9 mouse cellular contexts compared by ENCODE assay signal in genomic region chr10:103027931-103028252, GRCm38 (mm10). TPM values are rescaled to one million over a fixed set of nuclear protein-coding genes. Genes with fewer than 3 reads are reported as not detected.
A peak's percentile ranks its signal among the peaks of the same experiment; 100 is the strongest.
DNase-seq lines count a peak whose midpoint lies in the region; ATAC-seq and TF ChIP-seq lines count a peak whose summit lies in the region.
"Had no signal": no experiment of that assay in that cellular context is flagged by ENCODE, and none has a peak within 500 bp of the region (broad histone marks: within the 10 kb centered on the region; RNA-seq: fewer than 3 reads in every experiment).

No protein-coding gene starts in this region.

- H3K27me3 ChIP-seq in heart, embryonic 15.5 days = peaks cover 76% of the 10 kb centered on the region
- H3K27me3 ChIP-seq in hindbrain, embryonic 10.5 days (ENCODE audit: insufficient read depth, poor library complexity, severe bottlenecking) = peaks cover 90% of the 10 kb centered on the region
- H3K27me3 ChIP-seq: CH12.LX had no signal

- H3K4me3 ChIP-seq in heart, embryonic 15.5 days = peak overlapping the region; percentile 48
- peak overlapping the region; percentile 40 for H3K4me3 ChIP-seq in bone marrow macrophage, adult 2 months (ENCODE audit: insufficient read depth, low read length)
- H3K4me3 ChIP-seq in hindbrain, embryonic 10.5 days = peak overlapping the region; percentile 50

- no peak for DNase-seq in heart, adult 11 months
- no peak for DNase-seq in hindbrain, embryonic 10.5 days (ENCODE audit: low spot score)
- no peak for DNase-seq in adipocyte (ENCODE audit: low spot score)
- DNase-seq in spleen, adult 12 weeks (ENCODE audit: low spot score) = no peak
- DNase-seq in layer of hippocampus, postnatal 36 days = no peak

- no peaks in the 10 kb centered on the region for H3K9me3 ChIP-seq in heart, embryonic 15.5 days (replicated peaks)
- no peaks in the 10 kb centered on the region for H3K9me3 ChIP-seq in hindbrain, embryonic 10.5 days

- no peak overlapping the region for H3K27ac ChIP-seq in heart, embryonic 15.5 days
- no peak overlapping the region for H3K27ac ChIP-seq in bone marrow macrophage, adult 2 months (ENCODE audit: insufficient read depth, low read depth, low read length)
- H3K27ac ChIP-seq in hindbrain, embryonic 10.5 days = no peak overlapping the region

- TF ChIP-seq CTCF in bone marrow macrophage, adult 2 months (IDR thresholded peaks at IDR 0.05; ENCODE audit: low read depth, low read length) = no peak

- no peak for ATAC-seq in heart, embryonic 15.5 days (replicated peaks; ENCODE audit: insufficient number of reproducible peaks, insufficient read depth, low FRiP score, low read depth)
- peak; percentile 4; the same call in 1 of the 2 replicates for ATAC-seq in megakaryocyte, adult 5-6 weeks (ENCODE audit: poor library complexity, severe bottlenecking)

- no peak for TF ChIP-seq POLR2A in bone marrow macrophage, adult 2 months (IDR thresholded peaks at IDR 0.05; ENCODE audit: borderline replicate concordance, low read depth, low read length)

- peaks cover 20% of the 10 kb centered on the region for H3K4me1 ChIP-seq in heart, embryonic 15.5 days (replicated peaks)
- H3K4me1 ChIP-seq in bone marrow macrophage, adult 2 months (ENCODE audit: control insufficient read depth, insufficient read depth, low read length) = peaks cover 2% of the 10 kb centered on the region; the same call in 1 of the 2 replicates
- peaks cover 17% of the 10 kb centered on the region for H3K4me1 ChIP-seq in hindbrain, embryonic 10.5 days (replicated peaks)

- H3K9ac ChIP-seq in heart, embryonic 15.5 days = no peak overlapping the region

- H3K4me2 ChIP-seq in heart, embryonic 15.5 days = peak overlapping the region; percentile 76

- H3K36me3 ChIP-seq in heart, embryonic 15.5 days = no peaks in the 10 kb centered on the region
- H3K36me3 ChIP-seq in hindbrain, embryonic 10.5 days = no peaks in the 10 kb centered on the region

- WGBS in heart, embryonic 15.5 days = under 1% methylated on average over 15 of the region's 15 CpGs
- WGBS in hindbrain, embryonic 10.5 days = 1% methylated on average over 15 of the region's 15 CpGs

RNA-seq across cellular contexts. Expression of gene Alx1, which starts 2.1 kb away (rescaled TPM):
- 0.34 and 0.67 TPM in 2 replicates for polyA plus RNA-seq in heart, embryonic 15.5 days (2015; fragmentation: Nextera tagmentation; extraction: Ambion mirVana)
- polyA plus RNA-seq in bone marrow macrophage, adult 2 months (2012; ENCODE audit: insufficient read depth, insufficient read length, missing spikeins) = not detected in 2 replicates
- 4.3 and 11.0 TPM in 2 replicates for polyA plus RNA-seq in hindbrain, embryonic 10.5 days (2016; fragmentation: Nextera tagmentation; extraction: Ambion mirVana)
- total RNA-seq in megakaryocyte, adult 5-6 weeks (2015) = not detected in 2 replicates
- total RNA-seq in megakaryocyte, adult 5-6 weeks (2017) = not detected in 2 replicates
- total RNA-seq in layer of hippocampus, postnatal 36 days (2021) = under 1 TPM in 1 of 2 experiments, not detected in 1; 0.40 TPM
- total RNA-seq: CH12.LX had no signal
